Mouse (Mus musculus): Measurements from ENCODE around the gene Dhx40.

GRCm38 (mm10) chr11:86739470-86739869, 68.1 kb downstream of the Dhx40 start:
- TF ChIP-seq CTCF (IDR thresholded peaks at IDR 0.05; ENCODE audit: control insufficient read depth, insufficient read depth, insufficient read length): no peak
- no peak for TF ChIP-seq MYOG (IDR thresholded peaks at IDR 0.05; ENCODE audit: control insufficient read depth, extremely low read depth, insufficient read length)

Data from C2C12 (cell line).